Mouse (Mus musculus) skeletal muscle tissue, adult 2 months (tissue): Measurements from ENCODE around the gene Cpsf2.
A peak's percentile ranks its signal among the peaks of the same experiment; 100 is the strongest.

Experiments
- DNase-seq: peaks from one replicate; pipeline ENCODE4 v3.0.0-alpha.2; 2012; ENCODE audit warnings: low read depth, low spot score

Cpsf2 gene

GRCm38 (mm10) chr12:101980266-101980665 is 4.5 kb downstream of the Cpsf2 start:
- peak; percentile 22 for DNase-seq

DNA sequence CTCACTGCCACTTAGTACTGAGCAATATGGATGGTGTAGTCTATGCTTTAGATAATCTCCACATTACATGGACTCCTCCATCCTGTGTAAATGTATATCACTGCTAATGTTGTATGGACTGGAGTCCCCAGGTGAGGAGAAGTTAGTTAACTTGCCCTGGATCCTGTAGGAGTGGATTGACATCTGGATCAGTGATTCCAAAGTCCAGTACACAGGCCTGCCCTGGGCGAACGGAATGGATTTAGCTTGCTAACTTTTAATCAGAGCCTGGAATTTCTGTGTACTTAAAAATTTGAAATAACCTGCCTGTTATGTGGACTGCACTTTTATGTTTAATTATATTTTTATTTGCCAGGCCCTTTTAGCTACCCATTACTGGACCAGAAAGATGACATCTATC is 5.8 kb downstream of the Cpsf2 start:
- DNase-seq, result no peak

GRCm38 (mm10) chr12:101982977-101983376 is 7.2 kb downstream of the Cpsf2 start:
- no peak for DNase-seq

GRCm38 (mm10) chr12:101985110-101985509 is 9.3 kb downstream of the Cpsf2 start:
- DNase-seq, result no peak

GRCm38 (mm10) chr12:101987659-101988058 is 11.9 kb downstream of the Cpsf2 start:
- no peak for DNase-seq

- DNase-seq, result peak; percentile 12
Observed at GRCm38 (mm10) chr12:101994576-101995467, 19.0 kb downstream of the Cpsf2 start.

GRCm38 (mm10) chr12:101998929-101999328 is 23.1 kb downstream of the Cpsf2 start:
- no peak for DNase-seq

DNA sequence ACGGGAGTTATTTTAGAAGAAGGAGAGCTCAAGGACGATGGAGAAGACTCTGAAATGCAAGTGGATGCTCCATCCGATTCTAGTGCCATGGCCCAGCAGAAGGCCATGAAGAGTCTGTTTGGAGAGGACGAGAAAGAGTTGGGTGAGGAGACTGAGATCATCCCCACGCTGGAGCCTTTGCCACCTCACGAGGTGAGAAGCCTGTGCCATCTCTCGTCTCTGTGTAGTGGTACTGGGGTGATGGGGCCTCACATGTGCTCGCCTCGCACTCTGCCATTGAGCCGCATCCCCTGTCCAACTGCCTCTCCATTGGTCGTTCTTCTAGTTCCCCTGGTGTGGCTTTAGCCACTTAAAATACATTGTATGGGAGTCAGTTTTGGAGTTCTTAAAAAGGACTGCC is 25.0 kb downstream of the Cpsf2 start:
- DNase-seq, result no peak

- DNase-seq, result no peak
Observed at GRCm38 (mm10) chr12:102008111-102008977, 32.6 kb downstream of the Cpsf2 start.

GRCm38 (mm10) chr12:102009551-102009950 is 33.8 kb downstream of the Cpsf2 start:
- DNase-seq, result no peak

DNA sequence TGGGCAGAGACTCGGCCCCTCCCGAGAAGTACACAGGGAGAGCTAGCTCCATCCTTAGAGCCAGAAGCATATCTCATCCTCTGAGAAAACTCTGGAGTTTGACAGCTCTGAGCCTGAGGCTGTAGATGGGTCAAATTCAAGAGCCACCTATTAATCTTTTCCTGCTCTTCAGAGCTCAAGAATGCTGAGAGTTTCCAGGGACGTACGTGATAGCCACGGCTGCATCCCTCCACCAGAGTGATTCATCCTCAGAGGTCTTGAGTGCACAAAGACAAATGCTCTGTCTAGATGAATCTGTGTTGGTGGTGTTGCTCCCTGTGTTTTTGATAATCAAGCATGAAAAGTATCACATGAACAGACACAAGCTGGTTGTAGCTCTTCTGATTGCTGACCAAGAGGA is 38.6 kb downstream of the Cpsf2 start:
- DNase-seq, result no peak

DNA sequence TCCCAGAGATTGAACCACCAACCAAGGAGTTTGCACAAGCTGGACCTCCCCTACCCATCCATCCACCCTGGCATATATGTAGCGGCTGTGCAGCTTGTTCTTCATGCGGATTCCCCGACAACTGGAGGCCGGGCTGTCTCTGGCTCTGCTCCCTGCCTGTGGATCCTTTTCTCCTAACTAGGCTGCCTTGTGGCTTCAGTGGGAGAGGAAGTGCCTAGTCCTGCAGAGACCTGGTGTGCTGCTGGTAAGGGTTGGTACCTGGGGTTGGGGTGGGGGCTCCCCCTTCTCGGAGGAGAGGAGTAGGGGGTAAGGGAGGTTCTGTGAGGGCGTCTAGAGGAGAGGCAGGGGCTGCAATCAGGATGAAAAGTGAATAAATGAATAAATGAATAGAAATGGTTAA is 39.3 kb downstream of the Cpsf2 start:
- no peak for DNase-seq

- DNase-seq, result no peak
Observed at GRCm38 (mm10) chr12:102021923-102022322, 46.1 kb downstream of the Cpsf2 start.

- DNase-seq, result no peak
Observed at GRCm38 (mm10) chr12:102029184-102029583, 53.4 kb downstream of the Cpsf2 start.

DNA sequence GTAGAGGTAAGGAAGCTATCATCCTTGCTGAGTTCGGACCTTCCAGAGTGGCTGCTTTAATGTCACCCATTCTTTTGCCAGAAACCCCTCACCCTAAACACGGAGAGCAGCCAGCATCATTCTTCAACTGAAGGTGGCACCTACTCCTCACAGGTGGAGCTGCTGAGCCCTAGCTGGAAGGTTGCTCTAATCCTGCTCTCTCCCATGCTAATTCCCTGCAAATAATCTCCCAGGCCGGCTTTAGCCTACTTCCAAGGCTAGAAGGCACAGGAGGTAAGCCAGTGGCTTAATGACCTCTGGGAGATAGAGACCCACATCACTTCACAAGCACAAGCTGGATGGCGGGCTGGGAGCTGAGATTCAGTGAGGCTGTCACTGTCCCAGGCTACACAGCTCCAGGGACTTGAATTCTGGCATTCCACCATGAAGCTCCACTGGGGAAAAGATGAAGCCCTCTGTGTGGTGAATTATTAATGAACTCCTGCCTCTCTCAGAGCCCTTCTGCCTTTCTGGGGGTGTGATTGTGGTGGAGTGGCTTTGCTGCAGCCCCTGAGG is 54.2 kb downstream of the Cpsf2 start:
- no peak for DNase-seq

DNA sequence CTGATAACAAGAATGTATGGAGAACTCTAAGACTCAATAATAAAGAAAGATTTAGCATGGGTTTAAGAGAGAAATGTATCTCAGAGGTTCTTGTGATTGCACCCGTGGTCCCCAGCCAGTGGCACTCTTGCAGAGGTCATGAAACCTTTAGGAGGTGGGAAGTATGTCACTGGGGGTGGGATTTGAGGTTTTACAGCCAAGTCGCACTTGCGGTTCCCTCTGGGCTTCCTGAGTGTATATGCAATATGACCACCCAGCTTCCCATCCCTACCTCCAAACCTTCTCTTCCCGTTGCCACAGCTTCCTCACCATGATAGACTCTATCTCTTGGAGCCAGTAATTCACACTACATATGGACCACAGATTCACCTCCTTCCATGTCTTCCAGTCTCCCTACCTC is 59.1 kb downstream of the Cpsf2 start:
- no peak for DNase-seq

DNA sequence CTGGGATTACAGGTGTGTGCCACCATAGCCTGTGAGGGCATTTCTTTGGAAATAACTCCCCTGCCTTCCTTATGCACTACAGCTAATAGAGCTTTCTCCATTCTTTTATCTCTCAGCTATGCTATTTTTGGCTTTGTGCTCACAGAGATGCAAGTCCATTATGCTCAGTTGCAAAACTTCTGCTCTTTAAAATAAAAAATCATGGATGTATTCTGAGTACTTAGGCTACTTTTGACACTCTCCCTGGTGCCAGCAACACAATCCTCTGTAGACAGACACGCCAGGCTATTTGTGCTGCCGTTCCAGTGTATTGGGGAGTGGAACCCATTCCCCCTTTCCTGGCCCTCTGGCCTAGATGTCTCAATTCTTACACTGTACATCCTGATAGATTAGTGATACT is 64.1 kb downstream of the Cpsf2 start:
- no peak for DNase-seq

DNA sequence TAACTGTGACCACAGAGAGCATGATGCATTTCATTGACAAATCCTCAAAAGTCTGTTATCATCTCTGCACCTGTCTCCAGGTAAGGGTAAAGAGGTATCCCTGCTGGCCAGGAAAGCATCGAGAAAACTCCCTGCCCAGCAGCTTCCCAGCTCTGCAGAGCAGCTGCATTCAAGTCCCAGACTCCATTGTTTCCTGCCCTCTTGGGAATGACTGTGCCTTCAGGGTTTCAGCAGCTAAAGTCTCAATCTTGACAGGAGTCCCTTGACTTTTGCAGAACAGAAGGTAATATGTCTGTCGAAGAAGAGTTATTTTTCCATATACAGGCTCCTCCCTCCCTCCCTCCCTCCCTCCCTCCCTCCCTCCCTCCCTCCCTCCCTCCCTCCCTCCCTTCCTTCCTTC is 65.9 kb downstream of the Cpsf2 start:
- no peak for DNase-seq

DNA sequence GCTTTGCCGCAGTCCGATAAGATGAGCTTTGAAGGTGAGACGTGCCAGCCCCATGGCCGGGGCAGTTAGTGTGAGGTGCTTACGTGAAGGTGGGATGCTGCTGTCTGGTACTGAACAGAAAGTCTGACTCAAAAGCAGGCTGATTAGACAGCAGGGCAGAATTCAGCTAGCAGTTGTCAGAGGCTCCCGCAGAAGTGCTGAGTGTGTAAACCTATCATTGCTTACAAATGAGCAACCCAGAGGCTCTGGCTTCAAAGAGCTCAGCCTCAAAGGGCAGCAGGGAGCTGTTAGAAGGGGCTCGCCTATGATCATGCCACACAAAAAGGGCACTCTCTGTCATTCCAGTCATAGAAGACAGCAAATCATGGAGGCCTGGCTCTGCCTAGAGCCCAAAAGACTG is 66.5 kb downstream of the Cpsf2 start:
- DNase-seq, result no peak

DNA sequence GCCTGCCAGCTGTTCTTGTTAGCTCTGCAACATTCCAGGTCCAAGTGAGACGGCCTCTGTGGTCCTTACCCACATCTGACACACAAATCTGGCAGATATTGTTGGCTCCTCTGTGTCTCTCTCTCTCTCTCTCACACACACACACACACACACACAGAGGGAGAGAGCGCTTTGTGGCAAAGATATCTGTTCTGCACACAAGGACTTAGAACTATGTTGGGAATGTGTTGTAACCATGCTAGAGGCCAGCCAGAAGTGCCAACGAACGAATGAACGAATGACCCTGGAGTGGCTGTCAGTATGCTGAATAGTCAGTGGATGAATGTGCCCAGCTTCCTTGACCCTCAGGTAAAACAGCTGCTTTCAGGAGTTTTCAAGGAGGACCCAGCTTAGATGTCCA is 68.1 kb downstream of the Cpsf2 start:
- no peak for DNase-seq

DNA sequence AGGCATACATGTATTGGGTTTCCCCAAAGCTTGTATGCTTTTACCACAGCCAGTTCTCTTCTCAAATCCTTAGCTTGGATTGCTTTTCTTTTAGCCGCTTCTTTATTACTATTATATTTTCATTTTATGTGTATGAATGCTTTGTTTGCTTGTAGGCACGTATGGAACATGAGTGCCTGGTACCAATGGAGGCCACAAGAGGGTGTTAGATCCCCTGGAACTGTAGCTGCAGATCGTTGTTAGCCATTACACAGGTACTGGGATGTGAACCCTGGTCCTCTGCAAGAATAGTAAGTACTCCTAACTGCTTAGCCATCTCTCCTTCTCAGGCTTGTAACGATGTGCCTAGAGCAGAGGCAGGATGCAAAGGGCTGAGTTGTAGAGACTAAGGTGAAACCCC is 78.4 kb downstream of the Cpsf2 start:
- no peak for DNase-seq

DNA sequence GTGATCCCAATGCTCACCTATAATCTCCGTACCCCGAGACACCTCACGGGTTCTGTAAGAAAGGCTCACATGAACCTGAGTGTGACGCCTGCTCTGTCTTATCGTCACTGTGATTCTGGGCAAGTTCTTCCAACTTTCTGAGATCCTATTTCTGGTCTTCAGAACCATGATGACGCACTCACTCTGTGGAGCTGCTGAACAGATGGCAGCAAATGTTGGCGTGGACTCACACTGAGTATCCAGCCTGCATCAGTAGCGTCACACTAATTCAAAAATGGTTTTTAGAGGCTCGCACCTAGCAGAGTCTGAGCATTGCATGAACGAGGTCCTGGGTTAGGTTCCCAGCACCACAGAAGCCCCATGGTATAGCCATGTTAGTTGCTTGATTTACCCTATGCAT is 80.0 kb downstream of the Cpsf2 start:
- DNase-seq, result no peak
